Mouse (Mus musculus) G1E (cell line): ENCODE measurements around the gene Zp3.

Experiments used
- CTCF ChIP-seq: IDR thresholded peaks from 2 replicates; pipeline ENCODE4 v1.5.1; 2012; ENCODE audit warnings: low read depth, low read length, inconsistent platforms, mixed read lengths
- GATA1 ChIP-seq: IDR thresholded peaks from 2 replicates; pipeline ENCODE4 v1.6.1; 2012; ENCODE audit warnings: borderline replicate concordance, low read length, inconsistent platforms, mixed read lengths
- GATA2 ChIP-seq: IDR thresholded peaks from 2 replicates; pipeline ENCODE4 v1.6.1; 2012; ENCODE audit warnings: low read depth, low read length, inconsistent platforms, borderline replicate concordance
- POLR2AphosphoS5 ChIP-seq: IDR thresholded peaks from 2 replicates; pipeline ENCODE4 v1.6.1; 2012; ENCODE audit warnings: low read depth, low read length, inconsistent platforms; ENCODE audit not compliant: insufficient replicate concordance
- TAL1 ChIP-seq: conservative IDR thresholded peaks from 2 replicates; pipeline ENCODE4 v1.6.1; 2012; ENCODE audit warnings: low read depth, low read length, inconsistent platforms, mixed read lengths

GRCm38 (mm10) chr5:135994335-135994724 lies 14.4 kb downstream of the Zp3 start:
- TF ChIP-seq CTCF (no peak), GATA1 (no peak), TAL1 (no peak), POLR2AphosphoS5 (no peak), GATA2 (no peak)
